Mouse (Mus musculus) gastrocnemius, adult 18-20 months (tissue): ENCODE measurements around the gene Emilin2. TPM values are rescaled to one million over a fixed set of nuclear protein-coding genes. Genes with fewer than 3 reads are reported as not detected.

Experiments used
- DNase-seq: peaks from one replicate; pipeline ENCODE4 v3.0.0; 2021; ENCODE audit warnings: low spot score
- total RNA-seq, 2 experiments: library from RNA; stranded (reverse); gene quantifications; 2 replicates each; pipeline ENCODE4 v1.2.3; 2021

Emilin2 gene
- total RNA-seq, 2 experiments from 2014 or later: 4.4 to 5.0 TPM

- DNase-seq: no peak
These were observed 44.4 kb downstream of the Emilin2 start for GRCm38 (mm10) chr17:71267374-71267773.

DNA sequence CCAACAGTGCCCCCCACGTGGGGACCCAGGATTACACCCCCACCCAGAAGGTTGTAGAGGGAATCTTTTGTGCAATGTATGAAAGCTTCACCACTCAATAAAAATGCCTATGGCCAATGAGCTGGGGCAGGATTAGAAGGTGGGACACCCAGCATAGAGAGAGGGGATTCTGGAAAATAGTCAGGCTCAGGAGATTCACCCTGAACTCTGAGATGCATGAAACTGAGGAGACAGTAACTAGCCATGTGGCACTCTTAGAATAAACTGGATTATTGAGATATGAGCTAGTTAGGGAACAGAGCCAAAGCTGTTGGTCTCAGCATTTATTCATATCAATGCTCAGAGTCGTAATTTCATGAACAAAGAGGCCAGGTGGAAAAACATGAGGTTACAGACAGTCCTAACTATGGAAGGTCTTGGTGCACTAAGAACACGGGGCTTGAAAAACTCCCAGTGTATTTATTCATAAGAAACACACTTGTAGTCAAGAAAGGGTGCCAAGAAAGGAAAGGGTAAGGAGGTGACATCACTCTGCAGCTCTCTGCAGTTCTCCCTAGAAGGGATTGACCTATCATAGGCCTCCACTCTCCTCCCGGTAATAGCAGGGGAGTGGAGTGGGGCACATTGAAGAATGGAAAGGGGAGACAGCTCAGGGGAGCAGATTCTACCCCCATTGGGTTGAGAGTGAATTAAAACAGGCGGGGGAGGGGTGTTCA is 46.3 kb downstream of the Emilin2 start:
- DNase-seq: no peak

GRCm38 (mm10) chr17:71264739-71265138 is 47.0 kb downstream of the Emilin2 start:
- no peak for DNase-seq

DNA sequence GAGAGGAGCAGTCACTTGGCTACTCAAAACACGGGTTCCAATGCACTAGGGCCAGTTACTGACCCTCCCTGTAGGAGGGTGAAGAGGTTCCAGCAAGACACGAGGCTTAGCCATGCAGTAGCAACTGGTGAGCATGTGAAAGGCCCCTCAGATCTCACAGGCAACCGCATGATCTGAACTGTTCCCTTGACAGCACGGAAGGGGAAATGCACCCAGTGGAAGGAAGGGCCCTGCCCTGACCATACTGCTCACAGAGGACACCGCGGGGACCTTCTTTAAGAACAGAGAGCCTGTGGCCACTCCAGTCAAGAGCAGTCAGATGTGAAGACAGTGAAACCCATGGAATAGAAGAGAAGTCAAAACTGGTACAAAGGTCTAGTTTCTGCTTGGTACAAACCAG is 48.6 kb downstream of the Emilin2 start:
- no peak for DNase-seq

DNA sequence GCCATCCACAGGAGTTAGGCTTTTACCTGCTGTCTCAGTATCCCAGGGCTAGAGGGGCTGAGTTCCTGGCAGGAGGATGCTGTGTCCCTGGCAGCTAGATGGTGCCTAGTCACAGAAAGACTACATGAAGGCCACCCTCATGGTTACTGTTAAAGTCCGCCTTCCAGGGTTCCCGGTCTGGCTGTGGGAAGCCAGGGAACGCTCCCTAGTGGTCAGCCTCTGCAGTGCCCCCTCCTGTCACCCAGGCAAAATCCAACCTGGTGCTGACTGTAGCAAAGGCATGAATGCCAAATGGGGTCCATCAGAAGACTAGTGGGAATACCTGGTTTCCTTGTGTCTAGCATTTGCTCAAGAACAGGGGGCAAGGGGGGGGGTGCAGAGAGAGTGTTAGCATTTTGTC is 51.1 kb downstream of the Emilin2 start:
- no peak for DNase-seq

DNA sequence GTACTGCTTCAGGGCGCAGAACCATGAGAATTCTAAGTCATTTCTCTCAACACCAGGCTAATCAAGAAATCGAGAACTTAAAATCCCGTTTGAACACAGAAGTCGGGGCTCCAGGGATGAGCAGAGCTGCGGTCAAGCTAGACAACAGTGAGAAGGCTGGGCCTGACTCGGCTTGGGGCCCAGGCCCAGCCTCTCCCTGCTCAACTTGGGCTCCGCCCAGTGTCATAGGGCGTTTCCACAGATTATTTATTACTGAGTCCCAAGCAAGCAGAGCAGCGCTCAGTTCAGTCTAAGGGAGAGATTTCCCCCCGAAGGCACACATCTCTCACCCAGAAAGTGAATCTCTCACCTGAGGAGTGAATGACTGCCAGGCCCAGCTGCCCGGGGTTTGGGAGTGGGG is 52.1 kb downstream of the Emilin2 start:
- DNase-seq: peak; percentile 48

DNA sequence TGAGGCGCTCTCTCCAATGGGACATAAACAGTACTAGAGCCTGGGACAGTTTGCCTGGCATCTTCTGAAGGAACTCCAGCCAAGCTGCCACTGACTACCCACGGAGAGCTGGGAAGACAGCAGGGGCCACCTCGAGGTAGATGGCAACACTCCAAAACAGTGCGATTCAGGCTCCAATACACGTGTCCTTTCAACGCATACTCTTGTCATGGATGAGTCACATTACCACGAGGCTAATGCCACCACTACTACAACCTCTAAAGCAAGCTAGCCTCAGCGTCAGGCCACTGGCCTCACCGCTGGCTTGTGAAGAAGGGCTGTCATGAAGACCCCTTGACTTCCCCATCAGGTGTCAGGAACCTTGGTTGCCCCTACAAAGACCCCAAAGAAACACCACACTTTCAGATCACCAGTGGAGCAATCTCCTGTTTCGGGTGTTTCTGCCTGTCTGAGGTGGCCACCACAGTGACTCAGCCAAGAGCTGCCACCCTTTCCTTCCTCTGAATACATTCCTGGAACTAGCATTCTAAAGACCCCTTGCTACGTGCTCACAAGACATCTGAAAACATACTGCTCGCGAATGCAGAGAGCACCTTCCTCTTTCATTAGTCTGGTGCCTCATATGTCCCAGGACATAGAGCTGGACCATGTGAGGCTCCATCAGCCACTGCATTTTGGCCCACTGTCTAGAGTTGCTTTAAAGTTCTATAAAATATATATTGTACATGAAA is 54.8 kb downstream of the Emilin2 start:
- no peak for DNase-seq

GRCm38 (mm10) chr17:71256068-71256615 is 55.6 kb downstream of the Emilin2 start:
- no peak for DNase-seq

DNA sequence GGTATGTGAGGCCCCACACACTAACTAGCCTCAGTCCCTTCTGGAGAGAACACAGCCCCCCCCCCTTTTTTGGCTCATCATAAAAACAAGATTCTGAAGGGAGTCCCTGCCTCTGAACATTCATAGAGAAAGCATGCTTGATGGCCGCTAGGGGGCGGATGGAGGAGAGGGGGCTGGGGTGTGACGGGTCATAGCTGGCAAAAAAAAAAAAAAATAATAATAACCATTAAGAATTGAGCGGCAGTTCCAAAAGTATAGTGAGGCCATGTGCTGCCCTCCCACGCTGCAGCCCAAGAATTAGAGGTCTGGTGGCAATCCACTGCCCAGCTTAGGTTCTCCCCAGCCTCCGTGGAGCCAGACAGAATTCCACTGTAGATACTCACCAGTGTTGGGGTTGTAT is 57.0 kb downstream of the Emilin2 start:
- DNase-seq: peak; percentile 45

GRCm38 (mm10) chr17:71254106-71254505 is 57.7 kb downstream of the Emilin2 start:
- DNase-seq: no peak

- DNase-seq: no peak
These were observed 58.4 kb downstream of the Emilin2 start for GRCm38 (mm10) chr17:71253391-71253790.

- DNase-seq: no peak
These were observed 59.7 kb downstream of the Emilin2 start for GRCm38 (mm10) chr17:71252101-71252500.

- no peak for DNase-seq
These were observed 60.2 kb downstream of the Emilin2 start for GRCm38 (mm10) chr17:71251601-71252001.

- peak; percentile 40 for DNase-seq
These were observed 60.8 kb downstream of the Emilin2 start for GRCm38 (mm10) chr17:71250819-71251600.

- no peak for DNase-seq
These were observed 61.7 kb downstream of the Emilin2 start for GRCm38 (mm10) chr17:71250046-71250445.

- no peak for DNase-seq
These were observed 62.8 kb downstream of the Emilin2 start for GRCm38 (mm10) chr17:71248963-71249362.

DNA sequence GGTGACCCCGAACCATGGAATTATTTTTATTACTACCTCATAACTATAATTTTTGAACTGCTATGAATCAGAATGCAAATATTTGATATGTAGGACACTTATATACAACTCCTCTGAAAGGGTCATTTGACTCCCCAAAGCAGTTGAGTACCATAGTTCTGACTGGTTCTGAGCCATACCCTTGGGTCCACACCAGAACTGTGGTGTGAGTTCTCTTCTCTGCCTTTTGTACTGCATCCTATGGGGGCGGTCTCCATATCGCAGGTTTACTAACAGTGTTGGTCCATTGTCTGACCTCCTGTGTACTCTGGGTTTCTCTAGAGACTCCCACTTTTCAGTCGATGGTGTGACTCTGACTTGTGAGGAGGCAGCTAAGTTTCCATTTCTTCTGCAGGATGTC is 65.8 kb downstream of the Emilin2 start:
- DNase-seq: no peak

DNA sequence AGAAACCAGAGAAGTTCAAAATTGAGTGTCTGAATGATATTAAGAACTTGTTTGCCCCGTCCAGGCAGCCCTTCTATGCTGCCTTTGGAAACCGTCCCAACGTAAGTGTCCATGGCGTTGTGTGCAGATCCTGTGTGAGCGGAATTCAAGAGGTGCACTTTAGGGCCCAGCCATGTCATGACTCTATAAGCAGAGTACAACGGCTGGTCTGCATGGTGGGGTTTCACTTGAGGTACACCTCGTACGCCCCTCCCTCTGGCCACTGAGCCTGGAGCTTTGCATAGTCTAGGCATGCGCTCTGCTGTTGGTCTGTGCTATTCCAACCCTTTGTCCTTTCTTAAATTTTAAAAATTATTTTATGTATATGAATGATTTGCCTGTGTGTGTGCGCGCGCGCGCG is 66.6 kb downstream of the Emilin2 start:
- no peak for DNase-seq

GRCm38 (mm10) chr17:71242666-71243065 is 69.1 kb downstream of the Emilin2 start:
- no peak for DNase-seq

GRCm38 (mm10) chr17:71240811-71241210 is 71.0 kb downstream of the Emilin2 start:
- no peak for DNase-seq

GRCm38 (mm10) chr17:71238494-71238893 is 73.3 kb downstream of the Emilin2 start:
- DNase-seq: no peak
